Mouse (Mus musculus) hindbrain, embryonic 15.5 days (tissue): ENCODE results near the gene Fbxw2. TPM values are rescaled to one million over a fixed set of nuclear protein-coding genes. Genes with fewer than 3 reads are reported as not detected.
"Not testable (repeated sequence)": the region's sequence is repeated elsewhere in the genome, so short reads cannot be mapped to it uniquely, and the experiment has no call there.

ENCODE experiments used
- ATAC-seq: fragments of 200-750 bp; cut with Nextera tagmentation; 2 replicates; pipeline ENCODE4 v1.8.0; 2017; ENCODE audit warnings: low read depth, moderate number of reproducible peaks, moderate TSS enrichment; ENCODE audit not compliant: low FRiP score
- H3K27ac ChIP-seq: fragments of 300-500 bp; sonication (generic); replicated peaks from 2 replicates; pipeline ENCODE4 v1.5.1; 2015; ENCODE audit warnings: mild to moderate bottlenecking, inconsistent platforms
- H3K27me3 ChIP-seq: fragments of 300-500 bp; sonication (generic); 2 replicates; pipeline ENCODE4 v1.6.1; 2015; ENCODE audit warnings: control low read depth, inconsistent platforms
- H3K36me3 ChIP-seq: fragments of 300-500 bp; sonication (generic); 2 replicates; pipeline ENCODE4 v1.6.1; 2015; ENCODE audit warnings: control low read depth, inconsistent platforms
- H3K4me1 ChIP-seq: fragments of 300-500 bp; sonication (generic); replicated peaks from 2 replicates; pipeline ENCODE4 v1.6.1; 2015; ENCODE audit warnings: control low read depth, inconsistent platforms
- H3K4me2 ChIP-seq: fragments of 300-500 bp; sonication (generic); 2 replicates; pipeline ENCODE4 v1.6.1; 2015; ENCODE audit warnings: moderate library complexity, mild to moderate bottlenecking, inconsistent platforms
- H3K4me3 ChIP-seq: fragments of 300-500 bp; sonication (generic); 2 replicates; pipeline ENCODE4 v1.5.1; 2015; ENCODE audit warnings: mild to moderate bottlenecking, inconsistent platforms
- H3K9ac ChIP-seq: fragments of 300-500 bp; sonication (generic); 2 replicates; pipeline ENCODE4 v1.6.1; 2015; ENCODE audit warnings: inconsistent platforms
- H3K9me3 ChIP-seq: fragments of 300-500 bp; sonication (generic); 2 replicates; pipeline ENCODE4 v1.6.1; 2016; ENCODE audit warnings: control low read depth, inconsistent platforms
- WGBS: fragments of 180-500 bp; shearing (Covaris S2); methylation state at CpG from one replicate; pipeline ENCODE4 v1.1.7; 2015; 5-methylcytosine and 5-hydroxymethylcytosine counted together
- polyA plus RNA-seq: library from polyadenylated mRNA; unstranded; fragments of >200 nt; fragmentation: Nextera tagmentation; extraction: Ambion mirVana; gene quantifications from 2 replicates; pipeline ENCODE4 v1.2.1, GENCODE M21; 2015

The Fbxw2 gene
- 96.8 and 97.6 TPM in 2 replicates for polyA plus RNA-seq

DNA sequence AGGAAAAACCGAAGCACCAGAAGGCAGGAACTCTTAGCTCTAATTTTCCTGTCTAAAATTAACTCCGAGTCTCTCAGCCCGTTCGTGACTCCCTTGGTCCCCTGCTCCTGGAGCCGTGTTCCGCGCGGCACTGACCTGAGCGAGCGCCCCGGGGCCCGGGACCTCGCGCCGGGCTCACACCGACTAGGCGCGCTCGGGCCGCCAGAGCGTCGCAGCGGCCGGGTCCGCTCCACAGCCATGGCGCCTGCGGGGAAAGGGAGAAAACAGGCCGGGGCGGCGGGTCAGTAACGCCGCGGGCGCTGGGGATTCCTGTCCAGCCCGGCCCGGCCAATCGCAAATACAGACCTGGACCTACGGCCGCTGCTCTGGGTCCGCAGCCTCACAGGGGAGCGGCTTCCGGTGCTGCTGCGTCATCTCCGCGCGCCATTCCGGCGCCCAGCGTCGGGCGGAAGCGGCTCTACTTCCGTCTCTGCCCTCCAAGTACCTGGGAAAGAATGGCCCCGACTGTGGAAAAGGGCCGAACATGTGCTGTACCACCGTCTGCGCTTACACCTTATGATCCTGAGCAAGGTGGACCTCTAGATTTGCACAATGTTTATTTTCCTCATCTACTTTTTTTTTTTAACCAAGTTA is at the start of gene Fbxw2:
Gene Fbxw2 (minus strand): TSS at position 485 of the 633 bp plus-strand sequence.
- ATAC-seq, result peak; percentile 97
- Histone ChIP-seq H3K9me3 (no peaks in the 10 kb centered on the region), H3K4me2 (peak within 1 kb of the TSS; percentile 94), H3K9ac (peak within 1 kb of the TSS; percentile 94), H3K4me3 (peak within 1 kb of the TSS; percentile 90), H3K4me1 (peaks cover 28% of the 10 kb centered on the region), H3K27ac (peak within 1 kb of the TSS; percentile 85), H3K27me3 (no peaks in the 10 kb centered on the region), H3K36me3 (peaks cover 11% of the 10 kb centered on the region)
- under 1% methylated on average over 55 of the region's 57 CpGs for WGBS

DNA sequence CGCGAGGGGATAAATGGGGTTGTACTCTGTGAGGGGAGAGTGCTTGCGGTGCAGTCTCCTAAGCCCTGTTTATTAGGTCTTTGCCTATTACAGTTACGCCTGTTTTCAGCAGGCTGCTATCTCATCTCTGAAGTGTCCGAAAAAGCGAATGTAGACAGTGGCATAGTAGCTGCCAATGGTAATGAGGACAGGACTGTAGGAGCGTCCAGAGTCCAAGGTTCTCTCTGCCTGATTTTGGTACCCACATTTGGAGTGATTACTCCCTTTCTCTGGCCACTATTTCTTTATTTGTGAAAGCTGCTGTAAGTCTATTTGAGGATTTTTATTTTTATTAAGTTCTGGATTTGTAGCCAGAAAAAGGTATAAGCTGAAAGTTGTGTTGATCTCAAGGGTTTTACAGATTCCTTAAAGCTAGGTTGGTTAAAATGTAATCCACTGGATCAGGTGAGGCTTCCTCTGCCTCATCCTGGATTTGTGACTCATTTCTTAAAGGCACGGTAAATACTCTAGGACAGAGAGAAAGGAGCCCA is 48.8 kb upstream of the Fbxw2 start, which contains the start of gene Psmd5:
Gene Psmd5 (minus strand): TSS at position 153 of the 530 bp plus-strand sequence.
- Histone ChIP-seq H3K27ac (no peak within 1 kb of the TSS), H3K4me3 (no peak within 1 kb of the TSS), H3K9me3 (no peaks in the 10 kb centered on the region), H3K36me3 (no peaks in the 10 kb centered on the region), H3K4me1 (peaks cover 7% of the 10 kb centered on the region), H3K4me2 (peak within 1 kb of the TSS; percentile 31), H3K9ac (no peak within 1 kb of the TSS), H3K27me3 (peaks cover 23% of the 10 kb centered on the region)
- 22% methylated on average over 8 of the region's 8 CpGs for WGBS
- no peak for ATAC-seq

DNA sequence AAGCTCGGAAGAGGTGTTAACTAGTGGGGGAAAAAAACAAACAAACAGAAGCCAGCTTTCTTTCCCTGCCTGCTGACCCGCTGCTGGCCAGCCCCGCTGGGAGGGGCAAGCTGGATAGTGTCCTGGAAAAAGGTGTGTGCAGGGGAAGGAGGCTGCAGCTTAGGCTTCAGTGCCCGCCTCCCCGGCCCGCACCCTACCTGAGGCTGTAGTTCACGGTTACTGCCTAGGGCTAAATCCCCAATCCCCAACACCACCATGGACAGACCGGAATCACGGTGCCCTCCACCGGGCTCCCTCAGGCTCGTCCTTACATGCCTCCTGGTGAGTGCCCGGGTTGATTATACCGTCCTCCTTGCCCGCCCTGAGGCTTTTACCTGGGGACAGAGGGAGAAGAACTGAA is 48.2 kb upstream of the Fbxw2 start, which contains the start of gene Cutal:
Gene Cutal (plus strand): TSS at position 126 of the 400 bp plus-strand sequence.
- H3K4me2 ChIP-seq, result peak within 1 kb of the TSS; percentile 31
- H3K36me3 ChIP-seq, result no peaks in the 10 kb centered on the region
- no peak within 1 kb of the TSS for H3K27ac ChIP-seq
- peaks cover 13% of the 10 kb centered on the region for H3K4me1 ChIP-seq
- no peak within 1 kb of the TSS for H3K9ac ChIP-seq
- H3K27me3 ChIP-seq, result peaks cover 23% of the 10 kb centered on the region
- 5% methylated on average over 14 of the region's 14 CpGs for WGBS
- no peak for ATAC-seq
- H3K4me3 ChIP-seq, result no peak within 1 kb of the TSS
- H3K9me3 ChIP-seq, result no peaks in the 10 kb centered on the region

- Histone ChIP-seq H3K27ac (peak overlapping the region; percentile 92), H3K36me3 (peaks cover 3% of the 10 kb centered on the region), H3K9ac (peak overlapping the region; percentile 99), H3K4me3 (peak overlapping the region; percentile 86), H3K4me1 (peaks cover 31% of the 10 kb centered on the region), H3K27me3 (peaks cover 23% of the 10 kb centered on the region), H3K9me3 (no peaks in the 10 kb centered on the region), H3K4me2 (peak overlapping the region; percentile 61)
- ATAC-seq, result peak; percentile 99
- under 1% methylated on average over 67 of the region's 67 CpGs for WGBS
These were observed 44.7 kb upstream of the Fbxw2 start for GRCm38 (mm10) chr2:34870520-34871474.

- Histone ChIP-seq H3K9ac (peak overlapping the region; percentile 22), H3K27me3 (peaks cover 18% of the 10 kb centered on the region), H3K4me2 (peak overlapping the region; percentile 61), H3K36me3 (peaks cover 15% of the 10 kb centered on the region), H3K27ac (no peak overlapping the region), H3K9me3 (no peaks in the 10 kb centered on the region), H3K4me3 (peak overlapping the region; percentile 86), H3K4me1 (peaks cover 31% of the 10 kb centered on the region)
- no peak for ATAC-seq
- 33% methylated on average over 5 of the region's 5 CpGs for WGBS
These were observed 43.6 kb upstream of the Fbxw2 start for GRCm38 (mm10) chr2:34869680-34870079.

GRCm38 (mm10) chr2:34857728-34858127 is 31.6 kb upstream of the Fbxw2 start:
- H3K27me3 ChIP-seq, result no peaks in the 10 kb centered on the region
- 92% methylated on average over 8 of the region's 8 CpGs for WGBS
- no peak overlapping the region for H3K27ac ChIP-seq
- no peak overlapping the region for H3K4me3 ChIP-seq
- no peak overlapping the region for H3K9ac ChIP-seq
- H3K36me3 ChIP-seq, result peaks cover 80% of the 10 kb centered on the region
- no peaks in the 10 kb centered on the region for H3K9me3 ChIP-seq
- no peak for ATAC-seq
- no peaks in the 10 kb centered on the region for H3K4me1 ChIP-seq
- H3K4me2 ChIP-seq, result no peak overlapping the region

DNA sequence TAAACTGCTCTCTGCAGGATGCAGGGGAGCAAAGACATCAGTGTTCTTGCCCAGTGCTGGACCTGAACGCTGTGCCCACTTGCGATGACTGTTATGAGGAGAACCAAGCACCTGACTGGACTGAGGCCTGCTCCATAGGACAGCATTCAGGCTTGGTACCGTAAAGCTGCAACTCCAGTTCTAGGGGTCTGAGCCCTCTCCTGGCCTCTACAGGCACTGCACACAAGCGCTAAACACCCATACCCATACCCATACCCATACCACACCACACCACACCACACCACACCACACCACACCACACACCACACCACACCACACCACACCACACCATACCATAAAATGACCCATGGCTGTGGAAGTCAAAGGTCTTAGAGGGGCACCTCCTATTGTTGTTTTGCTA is 29.2 kb upstream of the Fbxw2 start:
- no peak overlapping the region for H3K27ac ChIP-seq
- 93% methylated on average over 4 of the region's 4 CpGs for WGBS
- no peak overlapping the region for H3K9ac ChIP-seq
- ATAC-seq, result no peak
- no peaks in the 10 kb centered on the region for H3K27me3 ChIP-seq
- H3K36me3 ChIP-seq, result peaks cover 89% of the 10 kb centered on the region
- H3K9me3 ChIP-seq, result no peaks in the 10 kb centered on the region
- no peak overlapping the region for H3K4me2 ChIP-seq
- no peaks in the 10 kb centered on the region for H3K4me1 ChIP-seq
- no peak overlapping the region for H3K4me3 ChIP-seq

DNA sequence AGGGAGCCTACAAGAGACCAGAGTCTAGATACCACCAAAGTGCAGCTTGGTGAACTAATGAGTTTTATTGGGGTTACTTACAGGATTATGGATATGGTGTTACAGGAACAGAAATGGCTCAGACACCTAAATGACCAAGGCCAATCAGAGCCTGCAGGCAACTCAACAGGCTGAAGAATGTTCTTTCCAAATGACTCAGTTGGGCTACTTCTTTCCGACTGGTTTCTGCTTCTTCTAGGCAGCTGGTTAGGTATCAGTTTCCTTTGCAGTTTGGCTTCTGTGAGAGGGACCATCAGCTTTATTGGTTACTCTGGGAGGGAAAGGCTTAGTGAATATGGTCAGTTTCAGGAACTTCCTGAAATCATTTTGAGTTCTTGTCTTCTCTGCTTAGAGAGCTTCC is 21.6 kb upstream of the Fbxw2 start:
- 83% methylated on average over 1 of the region's 1 CpGs for WGBS
- Histone ChIP-seq H3K36me3 (peaks cover 29% of the 10 kb centered on the region), H3K4me2 (no peak overlapping the region), H3K27me3 (no peaks in the 10 kb centered on the region), H3K9me3 (no peaks in the 10 kb centered on the region), H3K4me1 (no peaks in the 10 kb centered on the region), H3K9ac (no peak overlapping the region), H3K27ac (no peak overlapping the region), H3K4me3 (no peak overlapping the region)
- ATAC-seq, result no peak

DNA sequence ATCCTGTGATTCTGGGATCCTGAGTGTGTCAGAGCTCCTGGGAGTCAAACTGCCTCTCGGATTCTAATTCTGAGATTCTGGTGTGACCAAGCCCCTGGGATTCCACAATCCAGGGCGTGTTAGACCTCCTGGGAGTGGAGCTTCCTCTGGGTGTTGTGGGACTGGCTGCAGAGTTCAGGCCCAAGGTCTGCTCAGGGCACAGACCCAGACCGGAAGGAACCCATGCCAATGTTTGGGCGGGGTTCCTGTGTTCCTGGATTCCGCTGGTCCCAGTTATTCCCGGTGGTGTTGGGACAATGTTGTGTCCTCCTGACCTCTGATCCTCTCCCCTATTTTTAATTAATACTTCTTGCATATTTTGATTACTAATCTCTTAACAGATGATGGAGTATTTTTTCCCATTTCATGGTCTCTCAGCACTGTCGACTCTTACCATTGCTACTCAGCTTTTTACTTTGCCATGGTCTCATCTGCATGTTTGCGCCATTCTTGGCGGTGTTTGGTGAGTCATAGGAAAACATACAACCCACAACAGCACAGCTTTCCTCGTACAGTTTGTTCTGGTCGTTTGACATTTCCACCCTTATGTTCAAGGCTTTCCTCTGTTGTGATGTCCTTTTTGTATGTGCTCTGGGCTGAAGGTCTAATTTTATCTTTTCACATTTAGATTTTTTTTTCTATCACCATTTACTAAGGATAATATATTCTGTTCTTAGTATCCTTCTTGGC is 17.3 kb upstream of the Fbxw2 start:
- 85% methylated on average over 11 of the region's 11 CpGs for WGBS
- Histone ChIP-seq H3K4me2 (no peak overlapping the region), H3K9ac (no peak overlapping the region), H3K9me3 (no peaks in the 10 kb centered on the region), H3K4me3 (no peak overlapping the region), H3K4me1 (no peaks in the 10 kb centered on the region), H3K27ac (no peak overlapping the region), H3K27me3 (no peaks in the 10 kb centered on the region), H3K36me3 (0 out of 2 replicates have a peak, but pooled peaks cover 3% of the 10 kb centered on the region)
- ATAC-seq, result no peak

DNA sequence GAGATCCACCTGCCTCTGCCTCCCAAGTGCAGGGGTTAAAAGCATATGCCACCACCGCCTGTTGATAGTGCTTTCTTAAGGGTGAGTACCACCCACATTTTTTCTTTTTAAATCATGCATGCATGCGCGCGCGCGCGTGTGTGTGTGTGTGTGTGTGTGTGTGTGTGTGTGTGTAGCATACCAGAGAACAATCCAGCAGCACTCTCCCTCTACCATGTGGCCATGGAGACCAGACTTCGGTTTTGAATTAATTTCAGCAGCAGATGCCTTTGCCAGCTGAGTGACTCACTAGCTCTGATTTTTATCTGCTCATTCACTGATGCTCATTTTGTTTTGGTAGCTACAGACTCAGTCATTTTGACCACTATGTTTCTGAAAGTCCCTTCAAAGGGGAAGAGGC is 15.6 kb upstream of the Fbxw2 start:
- WGBS, result 94% methylated on average over 8 of the region's 8 CpGs
- Histone ChIP-seq H3K4me3 (no peak overlapping the region), H3K27me3 (no peaks in the 10 kb centered on the region), H3K4me1 (no peaks in the 10 kb centered on the region), H3K9ac (no peak overlapping the region), H3K9me3 (no peaks in the 10 kb centered on the region), H3K4me2 (no peak overlapping the region), H3K27ac (no peak overlapping the region), H3K36me3 (no peaks in the 10 kb centered on the region)
- no peak for ATAC-seq

DNA sequence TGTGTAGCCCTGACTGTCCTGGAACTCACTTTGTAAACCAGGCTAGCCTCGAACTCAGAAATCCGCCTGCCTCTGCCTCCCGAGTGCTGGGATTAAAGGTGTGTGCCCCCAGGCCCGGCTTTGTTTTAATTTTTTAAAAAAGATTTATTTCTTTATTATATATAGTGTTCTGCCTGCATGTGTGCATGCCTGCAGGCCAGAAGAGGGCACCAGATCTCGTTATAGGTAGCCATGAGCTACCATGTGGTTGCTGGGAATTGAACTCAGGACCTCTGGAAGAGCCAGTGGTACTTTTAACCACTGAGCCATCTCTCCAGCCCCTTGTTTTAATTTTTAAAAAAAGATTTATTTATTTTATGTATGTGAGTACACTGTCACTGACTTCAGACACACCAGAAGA is 14.0 kb upstream of the Fbxw2 start:
- H3K27ac ChIP-seq, H3K4me3 ChIP-seq, ATAC-seq, H3K9me3 ChIP-seq, H3K9ac ChIP-seq, H3K4me1 ChIP-seq, H3K36me3 ChIP-seq, H3K27me3 ChIP-seq, H3K4me2 ChIP-seq: not testable (repeated sequence)
- 82% methylated on average over 5 of the region's 5 CpGs for WGBS
